Mouse (Mus musculus) left cerebral cortex, postnatal 25 days (tissue): ENCODE results near the gene Skida1. TPM values are rescaled to one million over a fixed set of nuclear protein-coding genes. Genes with fewer than 3 reads are reported as not detected.
"Not testable (repeated sequence)": the region's sequence is repeated elsewhere in the genome, so short reads cannot be mapped to it uniquely, and the experiment has no call there.

Experiments used
- DNase-seq, 2 experiments: peaks; one replicate each; pipeline ENCODE4 v3.0.0; 2022; ENCODE audit warnings: low spot score in 2 of 2, mixed read lengths in 1 of 2
- intact Hi-C: fragments of 180-260 bp; cut with DNase I; formaldehyde crosslinking; loops from one replicate; pipeline ENCODE4 v1.15.1; 2025
- total RNA-seq, 2 experiments: library from RNA; stranded (reverse); gene quantifications; 2 replicates each; pipeline ENCODE4 v1.2.3; 2021

The Skida1 gene
- 1 to 10 TPM; 7.5 to 8.3 TPM for total RNA-seq

DNA sequence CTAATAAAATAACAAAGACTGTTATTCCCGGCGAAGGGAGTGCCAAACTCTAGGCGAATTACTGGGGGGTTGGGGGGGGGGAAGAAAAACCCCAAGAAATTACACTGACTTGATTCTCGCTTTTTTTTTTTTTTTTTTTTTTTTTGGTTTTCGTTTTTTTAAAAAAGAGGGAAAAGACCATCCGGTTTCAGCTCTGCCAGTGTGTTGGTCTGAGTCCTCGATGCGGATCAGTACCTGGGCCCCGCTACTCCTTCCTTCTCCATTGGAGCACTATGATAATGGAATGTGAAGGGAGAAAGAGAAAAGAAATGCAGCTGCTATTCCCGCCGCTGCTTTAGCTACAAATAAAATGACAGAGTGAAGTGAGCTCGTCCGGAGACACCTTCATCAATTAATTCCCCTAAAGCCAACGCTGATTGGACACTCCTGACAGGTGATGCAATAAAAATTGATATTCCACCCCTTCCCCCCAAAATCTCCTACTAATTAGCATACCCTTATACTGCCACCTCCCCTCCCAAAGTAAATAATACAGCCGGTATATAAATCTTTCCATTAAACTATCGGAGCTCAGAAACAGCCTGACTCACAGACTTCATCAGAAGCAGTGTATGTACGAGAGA lies at the start of gene Skida1:
Gene Skida1 (minus strand): TSS at position 599 of the 623 bp plus-strand sequence.
- DNase-seq: no peak
- intact Hi-C loops: loop anchor here (1.0 to 5.0 kb wide), 2 partner anchors 8 to 644 kb away; partner anchors contain the start of gene Spag6

DNA sequence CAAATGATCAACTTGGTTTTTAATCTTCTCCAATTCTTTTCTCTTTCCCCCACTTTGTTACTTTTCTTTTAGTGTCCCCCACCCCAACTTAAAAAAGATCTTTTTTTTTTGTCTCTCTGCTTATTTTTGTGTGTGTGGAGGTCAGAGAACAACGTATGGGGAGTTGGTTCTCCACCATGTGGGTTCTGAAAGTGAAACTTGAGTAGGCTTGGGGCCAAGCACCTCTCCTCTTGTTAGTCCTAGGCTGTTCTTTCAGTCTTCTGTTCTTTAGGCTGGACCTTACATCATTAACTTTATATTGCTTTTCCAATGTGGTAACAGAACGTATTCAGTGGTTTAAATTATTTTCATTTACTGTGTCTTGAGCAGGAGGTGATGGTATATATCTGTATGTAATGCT lies 47.0 kb upstream of the Skida1 start:
- intact Hi-C loops: no loop called here
- DNase-seq: no peak

DNA sequence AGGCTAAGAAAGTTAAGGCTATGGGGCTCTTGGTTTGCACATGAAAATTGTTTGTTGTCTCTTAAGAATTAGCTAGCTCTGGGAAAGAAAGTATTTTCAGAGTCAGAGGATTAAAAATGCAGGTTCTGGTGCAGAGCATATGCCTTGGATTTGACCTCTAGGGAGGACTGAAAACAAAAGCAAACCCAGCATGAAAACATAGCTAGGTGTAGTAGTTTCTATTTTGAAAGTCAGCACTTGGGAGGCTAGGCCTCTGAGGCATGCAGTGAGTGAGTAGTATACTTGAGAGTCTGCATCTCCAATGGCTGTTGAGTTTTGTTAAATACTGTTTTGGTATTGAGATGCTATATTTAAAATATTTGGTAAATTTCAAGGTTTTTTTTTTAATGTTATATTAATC lies 45.5 kb upstream of the Skida1 start:
- DNase-seq: no peak
- intact Hi-C loops: no loop called here

DNA sequence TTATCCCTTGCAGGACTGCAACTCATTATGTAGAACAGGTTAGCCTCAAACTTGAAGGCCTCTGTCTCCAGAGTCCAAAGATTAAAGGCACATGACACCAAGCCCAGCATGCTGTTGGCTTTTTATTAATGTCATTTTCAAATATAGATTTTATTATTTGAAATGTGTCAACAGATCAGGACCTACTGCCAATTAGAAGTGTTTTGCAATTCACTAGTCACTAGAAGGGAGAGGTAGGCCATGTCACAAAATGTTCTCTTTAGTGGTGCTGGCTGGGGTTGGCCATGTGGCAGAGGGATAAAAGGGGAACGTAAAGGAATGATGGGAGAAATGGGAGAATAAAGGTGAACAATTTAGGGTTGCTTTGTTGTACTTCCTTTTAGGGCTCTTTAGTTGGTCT lies 45.0 kb upstream of the Skida1 start:
- intact Hi-C loops: no loop called here
- no peak for DNase-seq

DNA sequence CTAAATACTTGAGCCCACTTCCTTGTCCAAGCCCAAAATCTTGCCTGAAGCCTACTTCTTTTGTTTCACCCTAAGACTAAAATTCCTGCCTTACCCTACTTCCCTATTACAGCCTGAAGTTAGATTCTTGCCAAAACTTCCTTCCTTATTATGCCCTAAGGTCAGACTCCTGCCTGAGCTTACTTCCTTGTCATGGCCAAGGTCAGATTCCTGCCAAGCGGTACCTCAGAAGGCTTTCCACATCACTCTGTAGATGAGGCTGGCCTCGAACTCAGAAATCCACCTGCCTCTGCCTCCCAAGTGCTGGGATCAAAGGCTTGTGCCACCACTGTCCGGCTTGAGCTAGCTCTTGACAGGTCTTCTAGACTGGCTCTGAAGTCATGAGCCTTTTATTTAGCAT lies 38.8 kb upstream of the Skida1 start:
- intact Hi-C loops, DNase-seq: not testable (repeated sequence)

DNA sequence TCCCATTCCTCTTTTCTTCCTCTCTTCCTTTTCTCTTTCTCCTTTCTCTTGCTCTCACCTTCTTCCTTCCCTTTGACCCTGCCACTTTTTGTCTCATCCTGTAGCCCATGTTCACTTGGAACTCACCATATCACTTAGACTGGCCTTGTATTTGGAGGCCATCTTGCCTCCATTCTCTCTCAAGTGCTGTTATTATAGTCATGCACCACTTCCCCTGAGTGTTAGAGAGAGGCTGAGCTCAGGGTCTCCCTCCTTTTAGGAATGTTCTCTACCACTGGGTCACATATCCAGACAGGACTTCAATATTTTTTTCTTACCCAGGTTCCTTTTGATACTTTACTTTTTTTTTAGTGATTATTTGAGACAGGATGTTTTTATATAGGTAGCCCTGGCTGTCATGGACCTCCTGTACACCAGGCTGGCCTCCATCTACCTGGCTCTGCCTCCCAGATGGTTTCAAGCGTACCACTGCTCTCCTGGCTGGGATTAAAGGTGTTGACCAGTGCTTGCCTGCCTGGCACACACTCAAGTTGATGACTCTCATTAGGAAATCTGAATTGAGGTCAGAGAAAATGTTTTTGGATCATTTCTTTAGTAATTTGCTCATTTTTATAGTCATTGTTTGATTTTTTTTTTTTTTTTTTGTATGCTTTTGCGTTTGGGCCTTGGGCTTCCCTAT lies 31.5 kb upstream of the Skida1 start:
- intact Hi-C loops: no loop called here
- DNase-seq: no peak

DNA sequence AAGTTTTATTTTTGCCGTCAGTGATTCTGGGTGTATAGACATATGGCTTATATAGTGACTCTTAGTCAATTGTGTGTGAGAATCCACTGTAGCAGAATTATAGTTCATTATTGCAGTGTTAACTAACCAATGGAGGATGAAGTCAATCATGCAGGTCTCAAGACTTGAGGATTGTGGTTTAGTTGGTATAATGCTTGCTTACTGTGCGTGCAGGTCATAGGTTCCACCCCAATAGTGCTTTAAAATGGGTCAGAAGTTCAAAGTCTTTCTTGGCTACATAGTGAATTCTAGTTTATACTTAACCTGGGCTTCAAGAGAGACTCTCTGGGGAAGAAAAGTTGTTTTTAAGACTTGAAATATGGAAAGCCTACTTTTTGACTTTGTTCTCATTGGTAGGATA lies 23.1 kb upstream of the Skida1 start:
- intact Hi-C loops: no loop called here
- DNase-seq: no peak

DNA sequence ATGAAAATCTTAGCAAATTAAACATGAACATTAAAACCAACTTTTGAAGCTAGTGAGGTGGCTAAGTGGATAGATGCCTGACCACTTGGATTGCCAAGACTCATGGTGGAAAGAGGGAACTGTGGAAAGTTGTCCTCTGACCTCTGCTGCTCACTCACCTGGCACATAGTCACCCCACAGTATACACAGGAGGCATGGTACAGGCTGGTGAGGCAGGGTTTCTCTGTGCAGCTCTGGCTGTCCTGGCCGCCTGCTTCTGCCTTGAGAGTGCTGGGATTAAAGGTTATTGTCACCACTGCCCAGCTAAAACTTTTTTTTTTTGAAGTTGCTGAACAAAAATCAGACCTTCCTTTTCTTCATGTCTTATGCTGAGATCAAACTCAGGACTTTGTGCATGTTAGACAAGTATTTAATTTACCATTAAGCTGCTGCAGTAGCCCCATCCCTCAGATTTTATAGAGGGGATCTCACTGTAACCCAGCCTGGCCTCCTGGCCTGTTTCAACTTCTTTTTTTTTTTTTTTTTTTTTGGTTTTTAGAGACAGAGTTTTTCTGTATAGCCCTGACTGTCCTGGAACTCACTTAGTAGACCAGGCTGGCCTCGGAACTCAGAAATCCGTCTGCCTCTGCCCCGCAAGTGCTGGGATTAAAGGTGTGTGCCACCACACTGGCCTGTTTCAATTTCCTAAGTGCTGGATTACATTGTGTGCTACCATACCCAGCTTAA lies 19.4 kb upstream of the Skida1 start:
- no peak for DNase-seq
- intact Hi-C loops: no loop called here

DNA sequence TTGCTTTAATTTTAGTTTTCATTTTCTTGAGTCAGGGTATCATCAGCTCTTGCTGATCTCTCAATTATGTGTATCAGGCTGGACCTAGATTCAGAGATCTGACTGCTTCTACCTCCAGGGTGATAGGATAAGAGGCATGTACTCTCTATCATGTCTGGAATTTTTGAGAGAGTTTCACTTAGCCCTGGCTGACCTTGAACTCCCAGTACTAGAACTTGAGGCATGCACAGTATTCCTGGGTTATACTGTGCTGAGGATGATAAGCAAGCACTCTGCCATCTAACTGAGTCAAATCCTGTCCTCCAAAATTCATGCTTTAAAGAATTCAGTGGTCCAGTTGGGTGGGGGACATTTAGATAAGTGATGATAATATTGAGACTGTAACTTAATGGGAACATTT lies 17.6 kb upstream of the Skida1 start:
- DNase-seq: no peak
- intact Hi-C loops: no loop called here

DNA sequence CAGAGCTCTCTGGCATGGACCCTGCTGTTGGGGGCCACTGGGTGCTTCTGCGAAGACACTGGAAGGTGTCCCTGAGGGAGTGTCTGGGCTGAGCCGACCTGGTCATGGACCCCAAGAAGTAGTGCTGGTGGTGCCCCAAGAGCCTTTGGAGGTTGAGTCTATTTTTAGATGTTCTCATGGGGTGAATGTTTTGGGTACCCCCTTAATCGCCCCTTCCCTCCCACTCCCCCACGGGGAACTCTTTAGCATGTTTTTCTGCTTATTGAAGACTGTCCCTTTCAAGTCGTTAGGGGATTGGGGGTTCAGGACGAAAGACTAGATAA lies 16.8 kb upstream of the Skida1 start:
- no peak for DNase-seq
- intact Hi-C loops: loop anchor here (2.0 kb wide), 1 partner anchor 39 kb away; no protein-coding TSS in a partner anchor

DNA sequence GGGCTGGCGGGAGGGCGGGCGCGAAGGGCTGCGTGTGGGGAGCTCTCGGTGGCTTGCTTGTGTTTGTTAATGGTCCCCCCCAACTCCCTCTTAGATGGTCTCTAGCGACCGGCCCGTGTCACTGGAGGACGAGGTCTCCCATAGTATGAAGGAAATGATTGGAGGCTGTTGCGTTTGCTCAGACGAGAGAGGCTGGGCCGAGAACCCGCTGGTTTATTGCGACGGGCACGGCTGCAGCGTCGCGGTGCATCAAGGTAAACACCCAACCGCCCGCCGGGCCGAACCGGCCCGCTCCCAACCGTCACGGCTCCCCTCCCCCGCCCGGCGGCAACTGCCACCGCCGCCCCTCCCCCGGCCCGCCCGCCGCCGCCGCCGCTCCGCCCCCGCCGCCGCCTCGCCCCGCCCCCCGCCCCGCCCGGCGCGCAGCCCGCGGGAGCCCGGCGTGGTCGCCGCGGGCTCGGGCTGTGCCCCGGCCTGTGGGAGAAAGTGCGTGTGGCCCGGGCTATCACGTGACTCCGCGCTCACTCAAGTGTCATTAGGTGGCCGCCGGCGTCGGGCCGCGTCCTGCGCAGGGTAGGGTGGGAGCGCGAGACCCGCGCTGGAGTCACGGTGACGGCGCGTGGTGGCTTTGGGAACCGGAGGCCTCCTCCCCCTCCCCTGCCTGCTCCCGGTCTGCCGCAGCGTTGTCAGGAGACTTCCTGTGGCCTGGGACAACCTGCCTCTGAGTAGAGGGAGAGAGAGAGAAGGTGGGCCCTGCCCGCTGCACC lies 16.3 kb upstream of the Skida1 start:
- intact Hi-C loops: loop anchor here (1.0 to 2.0 kb wide), 2 partner anchors 9 to 38 kb away; no protein-coding TSS in a partner anchor
- peak; percentile 50 to 65 for DNase-seq

DNA sequence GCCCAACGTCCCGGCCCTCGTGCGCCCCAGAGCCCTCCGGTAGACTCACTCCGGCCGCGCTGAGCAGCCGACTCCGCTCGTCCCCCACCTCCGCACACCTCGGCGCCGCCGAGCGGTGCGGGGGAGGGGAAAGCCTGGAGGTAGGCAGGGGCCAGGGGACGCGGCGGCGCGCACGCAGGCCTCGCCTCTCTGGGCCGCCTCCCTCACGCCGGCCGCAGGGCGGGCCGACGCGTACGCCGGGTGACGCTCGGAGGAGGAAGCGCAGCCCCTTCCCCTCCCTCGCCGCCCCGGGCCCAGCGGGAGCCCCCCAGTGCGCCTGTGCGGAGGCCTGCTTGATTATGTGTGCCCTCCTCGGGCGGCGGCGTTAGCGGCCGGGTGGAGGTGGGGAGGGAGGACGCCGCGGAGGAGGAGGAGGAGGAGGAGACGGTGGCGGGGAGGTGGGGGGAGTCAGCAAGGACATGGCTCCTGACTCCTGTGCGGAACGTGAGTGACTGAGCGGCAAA lies 15.6 kb upstream of the Skida1 start:
- peak; percentile 93 for DNase-seq
- intact Hi-C loops: loop anchor here (1.0 to 2.0 kb wide), 2 partner anchors 8 to 38 kb away; no protein-coding TSS in a partner anchor

DNA sequence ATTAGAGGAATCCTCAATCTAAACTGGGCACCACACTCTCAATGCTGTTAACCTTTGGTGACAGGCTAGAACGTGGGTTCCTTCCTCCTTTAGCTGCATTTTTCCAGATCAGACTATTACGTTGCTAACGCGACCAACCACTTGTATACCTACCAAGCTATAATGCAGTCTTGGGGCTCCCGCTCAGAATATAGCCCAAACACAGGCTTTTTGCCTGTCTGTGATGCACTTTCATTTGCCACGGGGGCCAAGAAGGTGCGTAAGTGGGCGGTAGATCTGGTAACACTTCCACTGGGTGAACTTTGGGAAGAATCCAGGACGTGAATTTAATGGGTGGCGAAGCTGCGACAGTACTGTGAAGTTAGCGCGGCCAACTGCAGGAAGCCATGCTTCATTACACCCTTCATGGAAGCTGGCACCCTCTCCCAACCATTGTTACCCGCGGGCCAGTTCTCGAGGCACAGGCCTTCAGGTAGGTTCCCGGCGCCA lies 15.0 kb upstream of the Skida1 start:
- intact Hi-C loops: loop anchor here (1.0 to 2.0 kb wide), 2 partner anchors 8 to 37 kb away; no protein-coding TSS in a partner anchor
- DNase-seq: peak; percentile 59 to 69

DNA sequence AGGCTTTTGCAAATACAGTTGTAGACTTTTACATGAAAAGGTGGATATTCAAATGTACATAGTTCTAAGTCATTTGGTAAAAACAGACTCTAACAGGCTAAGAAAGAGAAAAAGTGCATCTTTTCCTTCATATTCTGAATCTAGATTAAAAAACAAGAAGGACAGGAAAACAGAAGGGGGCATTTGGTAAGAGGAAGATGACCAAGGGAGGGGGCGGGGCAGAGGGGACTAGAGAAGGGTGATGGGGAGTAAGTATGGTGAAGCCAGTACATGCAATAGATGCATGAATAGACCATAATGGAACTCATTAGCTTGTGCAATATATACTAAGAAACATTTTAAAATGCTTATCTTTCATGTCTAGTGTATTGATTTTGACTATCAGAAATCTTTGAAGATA lies 11.5 kb upstream of the Skida1 start:
- DNase-seq: no peak
- intact Hi-C loops: no loop called here

DNA sequence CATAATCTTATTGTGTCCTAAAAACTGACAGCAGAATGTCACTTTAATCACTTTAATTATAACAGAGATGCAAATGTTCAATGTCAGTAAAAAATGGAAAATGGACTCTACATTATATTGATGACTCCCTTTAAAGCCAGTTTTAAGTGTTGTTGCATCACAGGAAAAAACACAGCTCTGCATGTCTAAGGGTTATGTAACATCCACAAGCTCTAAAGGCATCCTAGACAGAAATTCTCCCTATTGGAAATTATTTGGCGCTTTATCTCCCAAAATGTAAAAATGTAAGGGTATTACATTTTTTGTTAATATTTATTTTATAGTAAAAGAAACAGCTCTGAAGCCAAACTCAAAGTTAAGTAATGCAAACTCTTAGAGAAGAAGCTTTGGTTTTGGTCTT lies 11.0 kb upstream of the Skida1 start:
- intact Hi-C loops: loop anchor here (5.0 kb wide), 2 partner anchors 147 to 617 kb away; partner anchors contain the start of gene Bmi1
- no peak for DNase-seq

DNA sequence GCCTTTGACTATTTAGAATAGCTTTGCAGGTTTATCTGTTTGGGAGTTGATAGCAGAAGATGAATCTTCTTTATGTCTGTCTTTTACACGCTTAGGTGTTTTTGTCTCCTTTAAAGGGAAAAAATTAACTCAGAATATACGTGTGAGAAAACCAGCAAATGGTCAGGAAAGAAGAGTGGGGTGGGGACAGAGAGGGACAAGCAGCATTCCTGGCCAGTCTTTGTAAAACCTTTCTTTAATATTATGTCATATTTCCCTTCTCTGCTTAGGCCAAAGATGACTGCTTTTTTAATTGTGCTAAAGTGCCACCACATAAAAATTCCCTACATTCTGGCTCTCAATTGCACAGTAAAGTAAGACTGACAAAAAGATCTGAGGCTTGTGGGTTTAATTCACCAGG lies 10.2 kb upstream of the Skida1 start:
- intact Hi-C loops: loop anchor here (5.0 kb wide), 2 partner anchors 148 to 618 kb away; partner anchors contain the start of gene Bmi1
- no peak for DNase-seq

DNA sequence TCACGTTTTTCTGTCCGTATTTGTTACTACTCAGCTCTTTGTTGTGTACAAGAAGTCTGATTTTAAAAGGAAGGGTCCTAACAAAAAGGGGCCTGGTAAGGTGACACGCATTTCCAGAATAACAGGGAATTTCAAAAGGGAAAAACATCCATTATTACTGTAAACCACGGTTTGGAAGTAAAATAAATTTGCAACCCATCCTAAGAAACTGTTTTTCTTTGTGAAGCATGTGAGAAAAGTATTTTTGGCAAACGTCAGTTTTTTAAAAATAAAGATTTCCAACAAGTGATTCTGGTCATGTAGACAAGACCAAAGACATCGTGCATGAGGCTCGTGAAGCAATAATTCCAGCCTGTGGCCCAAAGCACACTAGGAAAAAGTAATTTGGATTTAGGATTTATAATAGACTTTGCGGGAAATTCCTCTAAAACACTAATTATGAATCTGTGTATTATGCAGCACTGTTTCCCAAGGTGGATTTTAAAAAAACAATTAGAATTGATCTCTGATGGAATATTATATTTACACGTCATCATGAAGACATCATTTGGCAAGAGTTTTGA lies 9.4 kb upstream of the Skida1 start:
- DNase-seq: no peak
- intact Hi-C loops: loop anchor here (5.0 kb wide), 2 partner anchors 149 to 619 kb away; partner anchors contain the start of gene Bmi1

DNA sequence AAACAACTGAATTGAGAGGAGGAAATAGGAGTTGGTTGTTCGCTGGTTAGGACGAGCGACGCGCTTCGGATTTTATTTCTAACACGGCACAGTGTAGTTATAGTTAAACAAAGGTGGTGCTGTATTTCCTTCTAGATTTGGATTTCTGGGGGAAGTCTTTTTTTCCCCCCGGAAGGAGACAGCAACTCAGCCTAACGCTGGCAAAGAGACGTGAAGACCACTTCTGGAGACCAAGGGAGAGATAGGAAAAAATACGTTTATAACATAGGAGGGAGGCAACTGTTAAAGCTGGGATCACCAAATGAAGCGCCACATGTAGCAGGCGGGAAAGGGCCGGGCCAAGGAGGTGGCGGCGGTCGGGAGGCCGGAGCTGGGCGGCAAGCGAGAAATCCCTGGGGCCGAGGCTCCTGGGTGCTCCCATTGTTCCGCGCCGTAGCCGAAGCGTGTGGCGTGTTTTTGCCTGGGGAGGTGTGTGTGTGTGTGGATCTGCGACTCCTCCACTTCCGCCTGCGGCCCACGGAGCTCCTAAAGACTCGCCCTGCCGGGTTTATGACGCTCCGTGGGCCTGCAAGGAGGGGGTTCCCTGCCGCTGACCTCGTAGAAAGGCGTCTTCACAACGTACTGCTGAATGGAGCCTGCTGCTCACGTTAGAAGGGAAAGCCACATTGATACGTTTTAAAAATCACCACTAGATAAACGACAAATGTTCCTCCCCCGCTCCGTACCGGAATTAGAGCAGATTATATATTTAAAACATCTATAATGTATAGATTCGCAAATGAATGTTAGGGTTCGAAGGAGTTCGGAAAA lies 8.7 kb upstream of the Skida1 start:
- peak; percentile 60 to 65 for DNase-seq
- intact Hi-C loops: loop anchor here (2.0 to 5.0 kb wide), 3 partner anchors 29 to 620 kb away; partner anchors contain the start of gene Bmi1
